Mouse (Mus musculus): ENCODE measurements around the gene Cers6. TPM values are rescaled to one million over a fixed set of nuclear protein-coding genes. Genes with fewer than 3 reads are reported as not detected.

Cers6 gene
- polyA plus RNA-seq, 1 experiment from 2014 or later: 21.3 TPM

GRCm38 (mm10) chr2:69011860-69012259 lies 150.6 kb downstream of the Cers6 start:
- Histone ChIP-seq H3K27ac (no peak overlapping the region), H3K4me2 (no peak overlapping the region), H3K4me1 (no peaks in the 10 kb centered on the region), H3K9me3 (no peaks in the 10 kb centered on the region), H3K9ac (no peak overlapping the region), H3K27me3 (no peaks in the 10 kb centered on the region), H3K4me3 (no peak overlapping the region), H3K36me3 (no peaks in the 10 kb centered on the region)
- no peak for ATAC-seq (ENCODE audit: borderline replicate concordance, extremely low read depth, low FRiP score, low TSS enrichment)
- 71% methylated on average over 2 of the region's 2 CpGs for WGBS

- no peaks in the 10 kb centered on the region for H3K27me3 ChIP-seq
- no peak for ATAC-seq (ENCODE audit: borderline replicate concordance, extremely low read depth, low FRiP score, low TSS enrichment)
- no peak overlapping the region for H3K4me3 ChIP-seq
- H3K9me3 ChIP-seq: no peaks in the 10 kb centered on the region
- no peak overlapping the region for H3K9ac ChIP-seq
- H3K27ac ChIP-seq: no peak overlapping the region
- WGBS: 93% methylated on average over 9 of the region's 9 CpGs
- no peaks in the 10 kb centered on the region for H3K4me1 ChIP-seq
- no peaks in the 10 kb centered on the region for H3K36me3 ChIP-seq
- no peak overlapping the region for H3K4me2 ChIP-seq
Measured at GRCm38 (mm10) chr2:69014241-69014640, 153.0 kb downstream of the Cers6 start.

GRCm38 (mm10) chr2:69015172-69015724 lies 154.0 kb downstream of the Cers6 start:
- Histone ChIP-seq H3K9ac (no peak overlapping the region), H3K27ac (no peak overlapping the region), H3K36me3 (no peaks in the 10 kb centered on the region), H3K4me1 (no peaks in the 10 kb centered on the region), H3K27me3 (no peaks in the 10 kb centered on the region), H3K4me2 (no peak overlapping the region), H3K9me3 (no peaks in the 10 kb centered on the region), H3K4me3 (no peak overlapping the region)
- 82% methylated on average over 9 of the region's 9 CpGs for WGBS
- ATAC-seq (ENCODE audit: borderline replicate concordance, extremely low read depth, low FRiP score, low TSS enrichment): no peak

- H3K27me3 ChIP-seq: no peaks in the 10 kb centered on the region
- peaks cover 4% of the 10 kb centered on the region; the same call in 1 of the 2 replicates for H3K4me1 ChIP-seq
- WGBS: 80% methylated on average over 5 of the region's 5 CpGs
- no peak overlapping the region for H3K4me2 ChIP-seq
- H3K27ac ChIP-seq: no peak overlapping the region
- H3K36me3 ChIP-seq: no peaks in the 10 kb centered on the region
- no peak for ATAC-seq (ENCODE audit: borderline replicate concordance, extremely low read depth, low FRiP score, low TSS enrichment)
- H3K4me3 ChIP-seq: no peak overlapping the region
- H3K9me3 ChIP-seq: no peaks in the 10 kb centered on the region
- no peak overlapping the region for H3K9ac ChIP-seq
Measured at GRCm38 (mm10) chr2:69015822-69016221, 154.6 kb downstream of the Cers6 start.

GRCm38 (mm10) chr2:69019026-69019565 lies 157.9 kb downstream of the Cers6 start:
- H3K4me1 ChIP-seq: peaks cover 6% of the 10 kb centered on the region; the same call in 1 of the 2 replicates
- no peak overlapping the region for H3K27ac ChIP-seq
- H3K4me3 ChIP-seq: no peak overlapping the region
- H3K27me3 ChIP-seq: no peaks in the 10 kb centered on the region
- H3K9ac ChIP-seq: no peak overlapping the region
- 90% methylated on average over 13 of the region's 13 CpGs for WGBS
- H3K36me3 ChIP-seq: no peaks in the 10 kb centered on the region
- H3K9me3 ChIP-seq: no peaks in the 10 kb centered on the region
- H3K4me2 ChIP-seq: no peak overlapping the region
- no peak for ATAC-seq (ENCODE audit: borderline replicate concordance, extremely low read depth, low FRiP score, low TSS enrichment)

- Histone ChIP-seq H3K9me3 (no peaks in the 10 kb centered on the region), H3K4me2 (no peak overlapping the region), H3K27ac (no peak overlapping the region), H3K27me3 (no peaks in the 10 kb centered on the region), H3K4me3 (no peak overlapping the region), H3K9ac (no peak overlapping the region), H3K36me3 (no peaks in the 10 kb centered on the region), H3K4me1 (peaks cover 6% of the 10 kb centered on the region)
- WGBS: 63% methylated on average over 6 of the region's 6 CpGs
- no peak for ATAC-seq (ENCODE audit: borderline replicate concordance, extremely low read depth, low FRiP score, low TSS enrichment)
Measured at GRCm38 (mm10) chr2:69019821-69020489, 158.7 kb downstream of the Cers6 start.

GRCm38 (mm10) chr2:69020636-69021310 lies 159.5 kb downstream of the Cers6 start:
- peaks cover 6% of the 10 kb centered on the region for H3K4me1 ChIP-seq
- no peak overlapping the region for H3K27ac ChIP-seq
- no peaks in the 10 kb centered on the region for H3K9me3 ChIP-seq
- H3K4me3 ChIP-seq: no peak overlapping the region
- 75% methylated on average over 4 of the region's 4 CpGs for WGBS
- H3K36me3 ChIP-seq: no peaks in the 10 kb centered on the region
- H3K9ac ChIP-seq: no peak overlapping the region
- ATAC-seq (ENCODE audit: borderline replicate concordance, extremely low read depth, low FRiP score, low TSS enrichment): no peak
- no peak overlapping the region for H3K4me2 ChIP-seq
- no peaks in the 10 kb centered on the region for H3K27me3 ChIP-seq

GRCm38 (mm10) chr2:69021516-69021915 lies 160.3 kb downstream of the Cers6 start:
- peaks cover 6% of the 10 kb centered on the region for H3K4me1 ChIP-seq
- 52% methylated on average over 4 of the region's 4 CpGs for WGBS
- H3K27ac ChIP-seq: no peak overlapping the region
- H3K4me2 ChIP-seq: no peak overlapping the region
- no peaks in the 10 kb centered on the region for H3K36me3 ChIP-seq
- no peaks in the 10 kb centered on the region for H3K9me3 ChIP-seq
- ATAC-seq (ENCODE audit: borderline replicate concordance, extremely low read depth, low FRiP score, low TSS enrichment): no peak
- no peaks in the 10 kb centered on the region for H3K27me3 ChIP-seq
- no peak overlapping the region for H3K4me3 ChIP-seq
- no peak overlapping the region for H3K9ac ChIP-seq

- Histone ChIP-seq H3K36me3 (no peaks in the 10 kb centered on the region; the same call in 1 of the 2 replicates), H3K27ac (no peak overlapping the region), H3K4me2 (no peak overlapping the region), H3K9ac (no peak overlapping the region), H3K27me3 (no peaks in the 10 kb centered on the region), H3K4me3 (no peak overlapping the region), H3K9me3 (no peaks in the 10 kb centered on the region), H3K4me1 (peaks cover 6% of the 10 kb centered on the region)
- no peak for ATAC-seq (ENCODE audit: borderline replicate concordance, extremely low read depth, low FRiP score, low TSS enrichment)
- 84% methylated on average over 2 of the region's 2 CpGs for WGBS
Measured at GRCm38 (mm10) chr2:69024856-69025255, 163.6 kb downstream of the Cers6 start.

- Histone ChIP-seq H3K9me3 (no peaks in the 10 kb centered on the region), H3K27me3 (no peaks in the 10 kb centered on the region), H3K4me1 (no peaks in the 10 kb centered on the region), H3K27ac (no peak overlapping the region), H3K4me2 (no peak overlapping the region), H3K36me3 (no peaks in the 10 kb centered on the region; the same call in 1 of the 2 replicates), H3K4me3 (no peak overlapping the region), H3K9ac (no peak overlapping the region)
- no peak for ATAC-seq (ENCODE audit: borderline replicate concordance, extremely low read depth, low FRiP score, low TSS enrichment)
- 21% methylated on average over 2 of the region's 2 CpGs for WGBS
Measured at GRCm38 (mm10) chr2:69032562-69032961, 171.3 kb downstream of the Cers6 start.

GRCm38 (mm10) chr2:69035457-69035856 lies 174.2 kb downstream of the Cers6 start:
- H3K4me3 ChIP-seq: no peak overlapping the region
- ATAC-seq (ENCODE audit: borderline replicate concordance, extremely low read depth, low FRiP score, low TSS enrichment): no peak
- H3K27ac ChIP-seq: no peak overlapping the region
- no peak overlapping the region for H3K9ac ChIP-seq
- no peaks in the 10 kb centered on the region for H3K36me3 ChIP-seq
- no peaks in the 10 kb centered on the region for H3K4me1 ChIP-seq
- no peaks in the 10 kb centered on the region for H3K27me3 ChIP-seq
- 44% methylated on average over 4 of the region's 4 CpGs for WGBS
- no peaks in the 10 kb centered on the region for H3K9me3 ChIP-seq
- no peak overlapping the region for H3K4me2 ChIP-seq

GRCm38 (mm10) chr2:69037362-69037761 lies 176.1 kb downstream of the Cers6 start:
- no peak overlapping the region for H3K4me3 ChIP-seq
- no peak overlapping the region for H3K9ac ChIP-seq
- no peak overlapping the region for H3K4me2 ChIP-seq
- no peaks in the 10 kb centered on the region for H3K27me3 ChIP-seq
- H3K9me3 ChIP-seq: no peaks in the 10 kb centered on the region
- no peaks in the 10 kb centered on the region for H3K4me1 ChIP-seq
- WGBS: 84% methylated on average over 2 of the region's 2 CpGs
- no peak overlapping the region for H3K27ac ChIP-seq
- no peak for ATAC-seq (ENCODE audit: borderline replicate concordance, extremely low read depth, low FRiP score, low TSS enrichment)
- no peaks in the 10 kb centered on the region for H3K36me3 ChIP-seq
